Mouse (Mus musculus) kidney, adult 9 months (tissue): Measurements from ENCODE around the gene Tbc1d22b.
A peak's percentile ranks its signal among the peaks of the same experiment; 100 is the strongest.

Experiments used
- DNase-seq: peaks from one replicate; pipeline ENCODE4 v3.0.0; 2022

The Tbc1d22b gene

GRCm38 (mm10) chr17:29599051-29599450 is 49.5 kb downstream of the Tbc1d22b start:
- no peak for DNase-seq

- DNase-seq, result peak; percentile 59
These were observed 50.0 kb downstream of the Tbc1d22b start for GRCm38 (mm10) chr17:29599537-29599936.

GRCm38 (mm10) chr17:29601391-29601790 is 51.8 kb downstream of the Tbc1d22b start:
- DNase-seq, result peak; percentile 39

- DNase-seq, result peak; percentile 79
These were observed 53.7 kb downstream of the Tbc1d22b start for GRCm38 (mm10) chr17:29603283-29603682.

- DNase-seq, result peak; percentile 28
These were observed 63.9 kb downstream of the Tbc1d22b start for GRCm38 (mm10) chr17:29613453-29613852.

- DNase-seq, result peak; percentile 95
These were observed 64.8 kb downstream of the Tbc1d22b start, which contains the start of the genes Rnf8 and Gm28043 for GRCm38 (mm10) chr17:29614115-29615023. TSS of gene Rnf8 (plus strand) at chr17:29614790. TSS of gene Gm28043 (plus strand) at chr17:29614876.

- no peak for DNase-seq
These were observed 65.5 kb downstream of the Tbc1d22b start for GRCm38 (mm10) chr17:29615024-29615551.

GRCm38 (mm10) chr17:29615616-29616015 is 66.0 kb downstream of the Tbc1d22b start:
- no peak for DNase-seq

- DNase-seq, result no peak
These were observed 69.6 kb downstream of the Tbc1d22b start for GRCm38 (mm10) chr17:29619231-29619630.

GRCm38 (mm10) chr17:29623488-29623887 is 73.9 kb downstream of the Tbc1d22b start:
- DNase-seq, result no peak

- DNase-seq, result no peak
These were observed 77.7 kb downstream of the Tbc1d22b start for GRCm38 (mm10) chr17:29627285-29627684.

- no peak for DNase-seq
These were observed 79.4 kb downstream of the Tbc1d22b start for GRCm38 (mm10) chr17:29628946-29629345.

GRCm38 (mm10) chr17:29629620-29630019 is 80.0 kb downstream of the Tbc1d22b start:
- DNase-seq, result no peak

GRCm38 (mm10) chr17:29632312-29632711 is 82.7 kb downstream of the Tbc1d22b start:
- no peak for DNase-seq

GRCm38 (mm10) chr17:29635492-29635891 is 85.9 kb downstream of the Tbc1d22b start:
- DNase-seq, result no peak

GRCm38 (mm10) chr17:29636118-29636517 is 86.5 kb downstream of the Tbc1d22b start:
- no peak for DNase-seq

- DNase-seq, result no peak
These were observed 87.8 kb downstream of the Tbc1d22b start for GRCm38 (mm10) chr17:29637377-29637776.

GRCm38 (mm10) chr17:29637895-29638294 is 88.3 kb downstream of the Tbc1d22b start:
- DNase-seq, result no peak

GRCm38 (mm10) chr17:29640971-29641370 is 91.4 kb downstream of the Tbc1d22b start:
- DNase-seq, result no peak

- DNase-seq, result no peak
These were observed 92.6 kb downstream of the Tbc1d22b start for GRCm38 (mm10) chr17:29642219-29642618.
